Mouse (Mus musculus): ENCODE results near the gene Pald1. TPM values are rescaled to one million over a fixed set of nuclear protein-coding genes. Genes with fewer than 3 reads are reported as not detected.

The Pald1 gene
- total and polyA plus RNA-seq, 3 experiments: 17.7 to 26.6 (median 18.5) TPM

DNA sequence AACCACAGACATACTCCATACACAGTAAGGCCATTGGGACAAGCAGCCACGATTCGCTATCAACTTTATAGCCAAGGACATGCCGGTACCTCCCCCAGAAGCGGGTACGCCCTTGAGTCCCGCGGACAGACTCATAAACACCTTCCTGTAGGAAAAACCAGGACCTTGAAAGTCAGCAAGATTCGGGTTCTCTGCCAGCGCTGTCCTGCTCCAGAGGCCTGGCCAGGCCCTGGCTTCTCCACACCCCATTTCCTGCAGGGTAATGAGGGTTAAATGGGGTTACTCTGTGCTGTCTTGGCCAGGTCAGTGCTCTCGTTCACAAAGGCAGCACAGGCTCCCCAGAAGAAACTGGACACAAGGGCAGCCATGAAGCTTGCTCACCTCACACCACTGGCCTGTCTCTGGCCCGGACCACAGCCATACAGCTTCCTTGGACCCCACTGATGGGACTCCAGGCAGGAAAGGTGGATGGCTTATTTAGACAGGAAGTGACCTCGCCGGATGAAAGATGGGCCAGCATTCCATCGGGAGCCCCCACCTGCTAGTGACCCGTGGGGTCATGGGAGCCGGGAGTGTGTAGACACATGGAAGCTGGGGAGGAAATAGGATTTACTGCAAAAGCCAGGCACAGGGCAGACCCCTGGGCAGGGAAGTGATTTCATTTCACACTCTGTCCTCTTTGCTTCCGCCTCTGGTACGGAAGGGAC is 12.9 kb downstream of the Pald1 start:
- DNase-seq: peak; percentile 77

DNA sequence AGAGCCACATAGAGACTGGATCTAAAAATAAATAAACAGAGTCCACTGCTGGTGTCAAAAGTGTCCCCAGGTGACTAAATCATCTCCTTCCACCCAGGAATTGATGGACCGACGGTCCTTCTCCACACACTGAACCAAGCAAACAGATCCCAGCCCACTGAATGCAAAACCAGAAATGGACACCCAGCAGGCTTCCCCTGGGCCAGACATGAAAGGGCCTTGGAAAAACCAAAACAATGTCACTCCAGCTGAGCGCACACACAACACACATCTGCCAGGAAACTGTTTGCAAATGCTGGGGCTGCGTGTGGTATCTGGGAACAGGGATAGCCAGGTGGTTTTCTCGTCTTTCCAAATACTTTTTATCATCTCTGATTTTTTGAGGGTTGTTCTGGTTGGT is 13.6 kb downstream of the Pald1 start:
- no peak for DNase-seq

- peak; percentile 46 for DNase-seq
Observed at GRCm38 (mm10) chr10:61365902-61366301, 17.4 kb downstream of the Pald1 start.

DNA sequence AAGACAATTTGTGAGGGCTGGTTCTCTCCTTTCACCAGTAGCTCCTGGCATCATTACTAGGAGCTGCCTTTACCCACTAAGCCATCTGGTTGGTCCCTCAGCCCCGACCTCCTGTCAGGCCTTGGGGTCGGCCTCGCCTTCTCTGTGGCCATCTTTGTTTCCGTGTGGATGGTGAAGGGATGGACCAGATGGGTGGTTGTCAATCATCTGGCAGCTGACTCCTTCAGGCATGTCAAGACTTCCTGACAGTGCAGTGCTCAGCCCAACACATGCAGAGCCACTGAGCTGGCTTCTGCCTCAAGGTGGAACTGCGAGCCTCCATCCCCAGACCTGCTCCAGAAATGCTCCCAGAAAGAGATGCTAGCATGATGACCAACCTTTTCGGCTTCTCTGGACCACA is 18.9 kb downstream of the Pald1 start:
- no peak for DNase-seq

DNA sequence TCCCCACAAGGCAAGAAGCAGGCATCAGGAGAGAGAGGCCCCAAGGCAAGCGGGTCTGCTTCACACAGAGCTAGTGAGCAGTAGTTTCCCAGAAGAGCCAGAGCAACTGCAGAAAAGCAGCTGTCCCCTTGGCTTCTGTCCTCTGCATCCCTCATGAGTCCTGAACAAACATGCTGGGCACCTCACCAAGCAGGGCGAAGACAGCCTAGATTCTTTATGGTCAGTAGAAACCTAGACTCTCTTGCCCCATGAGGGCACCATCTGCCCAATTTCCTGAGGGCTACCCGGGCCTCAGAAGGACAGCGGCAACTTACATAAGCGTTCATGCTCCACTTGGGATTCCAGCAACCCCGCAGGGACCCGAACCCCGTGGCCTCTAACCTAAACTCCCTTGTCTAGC is 20.3 kb downstream of the Pald1 start:
- no peak for DNase-seq

DNA sequence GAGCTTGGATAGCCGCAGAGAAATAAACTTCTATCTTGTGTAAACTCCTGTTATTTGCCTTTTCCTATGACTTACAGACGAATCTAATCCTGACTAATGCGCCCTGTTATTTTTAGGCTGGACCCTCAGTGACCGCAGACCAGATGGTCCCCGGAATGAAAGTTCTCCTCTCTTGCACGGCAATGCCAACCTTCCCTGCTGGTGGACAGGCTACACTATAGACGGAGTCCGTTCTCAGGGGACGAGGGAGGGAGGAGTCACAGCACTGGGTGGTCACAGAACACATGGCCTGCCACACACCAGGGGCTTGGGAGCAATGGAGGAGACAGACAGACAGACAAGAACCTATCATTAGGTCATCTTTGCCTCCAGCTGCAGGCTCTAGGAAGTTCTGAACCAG is 20.8 kb downstream of the Pald1 start:
- DNase-seq: no peak

GRCm38 (mm10) chr10:61360667-61361066 is 22.7 kb downstream of the Pald1 start:
- DNase-seq: no peak

- DNase-seq: no peak
Observed at GRCm38 (mm10) chr10:61359411-61359810, 23.9 kb downstream of the Pald1 start.

GRCm38 (mm10) chr10:61357658-61358057 is 25.7 kb downstream of the Pald1 start:
- DNase-seq: no peak

GRCm38 (mm10) chr10:61356568-61356967 is 26.8 kb downstream of the Pald1 start:
- no peak for DNase-seq

GRCm38 (mm10) chr10:61356095-61356494 is 27.2 kb downstream of the Pald1 start:
- no peak for DNase-seq

DNA sequence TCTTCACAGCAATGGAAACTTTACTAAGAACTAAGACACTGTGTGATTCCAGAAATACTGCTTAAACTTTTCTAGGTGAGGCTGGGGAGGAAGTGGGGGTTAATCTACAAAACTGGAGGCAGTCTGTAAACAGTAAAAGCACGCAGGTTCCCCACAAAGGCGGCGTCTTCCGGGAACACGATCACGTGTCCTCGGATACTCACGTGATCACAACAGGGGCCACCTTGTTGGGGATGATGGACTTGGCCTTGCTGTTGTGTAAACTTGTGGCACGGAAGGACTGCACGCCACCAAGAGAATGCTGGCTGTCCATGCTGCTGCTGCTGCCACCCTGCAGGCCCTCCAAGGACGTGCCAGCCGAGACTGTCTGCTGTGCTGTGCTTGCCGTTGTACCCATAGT is 27.7 kb downstream of the Pald1 start:
- no peak for DNase-seq

GRCm38 (mm10) chr10:61351216-61351615 is 32.1 kb downstream of the Pald1 start:
- no peak for DNase-seq

DNA sequence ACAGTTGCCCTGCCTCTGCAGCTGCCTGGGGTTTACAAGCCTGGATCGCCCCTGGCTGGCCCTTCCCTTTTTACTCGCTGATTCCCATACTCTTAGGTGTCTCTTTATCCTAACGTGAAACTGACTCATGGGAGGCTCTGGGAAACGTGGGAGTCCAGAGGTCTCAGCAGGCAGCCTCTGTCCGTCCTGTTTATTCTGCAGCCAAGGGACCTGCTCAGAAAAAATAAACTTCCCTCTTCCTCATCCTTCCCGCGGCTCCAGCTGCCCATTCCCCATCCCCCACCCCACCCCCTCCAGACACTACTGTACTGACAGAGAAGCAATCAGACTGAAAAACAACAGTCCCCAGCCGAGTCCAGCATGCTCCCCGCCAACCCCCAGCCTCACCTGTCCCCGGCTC is 37.0 kb downstream of the Pald1 start:
- no peak for DNase-seq

DNA sequence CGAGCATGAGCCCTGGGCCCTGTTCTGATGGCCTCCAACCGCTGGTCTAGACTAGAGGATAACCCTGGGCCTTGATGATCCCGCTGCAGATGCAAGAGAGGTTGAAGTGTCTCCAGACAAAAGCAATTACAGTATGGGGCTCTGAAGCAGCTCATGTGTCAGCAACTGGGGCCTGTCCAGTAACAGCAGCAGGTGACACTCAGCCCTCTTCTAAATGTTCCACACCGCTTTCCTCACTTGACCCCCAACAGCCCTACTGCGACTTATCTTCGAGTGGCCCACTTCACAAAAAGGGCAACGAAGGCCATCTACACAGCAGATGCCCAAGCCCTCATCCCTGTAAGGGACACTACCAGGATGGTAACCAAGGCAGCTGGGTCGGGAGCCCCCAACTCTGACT is 38.2 kb downstream of the Pald1 start:
- DNase-seq: no peak

- peak; percentile 56 for DNase-seq
Observed at GRCm38 (mm10) chr10:61343950-61344349, 39.4 kb downstream of the Pald1 start.

DNA sequence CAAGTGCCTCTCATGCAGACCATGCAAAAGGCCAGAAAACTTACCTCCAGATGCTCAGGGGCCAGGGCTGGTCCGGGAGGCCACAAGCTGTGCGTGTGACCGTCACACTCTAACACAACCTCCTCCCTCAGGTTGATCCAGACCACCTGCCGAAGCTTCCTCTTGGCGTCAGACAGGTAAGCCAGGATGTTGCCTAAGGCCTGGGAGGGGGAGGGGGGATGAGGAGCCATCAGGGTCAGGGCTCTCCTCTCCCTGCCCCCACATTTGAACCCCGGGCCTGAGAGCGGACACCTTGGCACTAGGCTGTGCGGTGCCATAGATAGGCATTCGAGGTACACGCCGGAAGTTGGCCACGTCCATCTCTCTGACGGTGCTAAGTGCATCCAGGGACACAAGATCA is 40.6 kb downstream of the Pald1 start:
- no peak for DNase-seq

DNA sequence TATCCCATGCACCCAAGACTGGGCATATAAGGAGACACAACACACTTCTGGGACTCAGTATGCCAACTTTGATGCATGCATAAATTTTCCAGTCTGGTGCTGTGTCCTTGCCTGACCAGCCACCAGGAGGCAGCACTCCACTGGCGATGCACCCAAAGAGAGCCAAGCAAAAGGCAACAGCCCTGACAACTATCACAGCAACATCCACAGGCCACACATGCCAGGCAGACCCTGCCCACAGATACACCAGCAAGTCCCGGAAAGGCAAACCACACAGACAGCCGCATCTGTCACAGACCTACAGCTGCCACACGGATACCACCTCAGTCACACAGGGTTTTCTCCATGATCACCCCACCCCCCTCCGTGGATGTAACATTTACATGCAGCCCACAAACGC is 41.8 kb downstream of the Pald1 start:
- peak; percentile 70 for DNase-seq

- no peak for DNase-seq
Observed at GRCm38 (mm10) chr10:61341045-61341444, 42.3 kb downstream of the Pald1 start.

DNA sequence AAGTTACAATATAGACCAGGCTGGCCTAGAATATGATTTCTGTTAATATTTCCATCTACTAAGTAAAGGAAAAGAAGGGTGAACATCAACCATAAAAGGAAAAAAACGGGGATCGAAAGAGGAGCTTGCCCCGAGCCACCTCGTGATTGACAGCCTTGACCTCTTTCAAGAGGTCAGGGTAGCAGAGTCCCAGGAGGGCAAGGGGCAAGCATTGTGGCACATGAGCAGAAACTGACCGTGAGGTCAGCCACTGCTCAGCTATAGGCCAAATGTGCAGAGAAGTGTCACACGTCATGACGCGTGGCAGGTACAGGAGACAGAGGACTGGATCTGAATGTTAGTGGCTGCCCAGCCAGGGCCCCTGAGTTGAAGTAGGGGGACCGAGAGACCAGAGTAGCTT is 43.1 kb downstream of the Pald1 start:
- DNase-seq: no peak

DNA sequence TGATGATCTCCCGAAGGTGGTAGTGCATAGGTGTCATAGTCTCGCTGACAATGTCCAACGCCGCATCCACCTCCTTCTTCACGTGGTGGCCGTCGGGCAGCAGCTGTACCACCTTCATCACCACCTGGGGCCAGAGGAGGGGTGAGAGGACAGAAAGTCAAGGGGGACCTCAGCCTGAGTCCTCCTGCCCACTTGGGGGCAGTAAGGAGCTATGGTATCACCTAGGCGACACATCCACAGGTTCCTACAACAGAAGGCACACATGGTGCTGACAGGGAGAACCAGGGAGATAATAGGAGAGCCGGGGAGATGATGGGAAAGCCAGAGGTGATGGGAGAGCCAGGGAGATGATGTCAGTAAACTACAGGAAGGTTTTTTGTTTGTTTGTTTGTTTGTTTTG is 44.1 kb downstream of the Pald1 start:
- no peak for DNase-seq

DNA sequence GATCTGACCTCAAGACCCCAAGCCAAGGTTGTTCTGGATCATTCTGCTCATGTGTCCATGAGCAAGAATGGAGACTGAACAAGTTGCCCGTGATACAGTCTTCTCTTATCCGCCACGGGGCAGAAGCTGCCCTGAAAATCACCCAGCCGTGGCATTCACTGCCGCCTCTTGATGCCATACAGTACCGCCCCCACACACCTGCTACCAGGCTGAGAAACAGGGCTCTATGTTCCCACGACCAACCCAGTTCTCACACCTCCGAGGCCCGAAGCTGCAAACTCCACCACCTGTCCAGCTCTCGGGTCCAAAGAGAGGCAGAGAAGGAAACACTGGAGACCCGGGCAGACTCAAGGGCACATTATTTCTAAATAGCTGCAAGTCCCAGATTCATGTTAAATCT is 45.7 kb downstream of the Pald1 start:
- no peak for DNase-seq

- DNase-seq: no peak
Observed at GRCm38 (mm10) chr10:61336592-61336991, 46.7 kb downstream of the Pald1 start.

- DNase-seq: peak; percentile 64
Observed at GRCm38 (mm10) chr10:61336137-61336536, 47.2 kb downstream of the Pald1 start.

- DNase-seq: no peak
Observed at GRCm38 (mm10) chr10:61334545-61334944, 48.8 kb downstream of the Pald1 start.

Measured in adrenal gland, adult 2 months (tissue).